Mouse (Mus musculus) adrenal gland, postnatal 14 days (tissue): Measurements from ENCODE around the gene Phospho1. TPM values are rescaled to one million over a fixed set of nuclear protein-coding genes. Genes with fewer than 3 reads are reported as not detected.
"Not testable (repeated sequence)": the region's sequence is repeated elsewhere in the genome, so short reads cannot be mapped to it uniquely, and the experiment has no call there.

ENCODE experiments used
- DNase-seq: peaks from one replicate; pipeline ENCODE4 v3.0.0; 2021; ENCODE audit warnings: mixed read lengths
- total RNA-seq: library from RNA; stranded (reverse); gene quantifications from 2 replicates; pipeline ENCODE4 v1.2.3, GENCODE M21; 2021

Gene Phospho1
- total RNA-seq, 1 experiment from 2014 or later = 312 TPM

GRCm38 (mm10) chr11:95861397-95861796, 37.1 kb downstream of the Phospho1 start:
- DNase-seq = no peak

DNA sequence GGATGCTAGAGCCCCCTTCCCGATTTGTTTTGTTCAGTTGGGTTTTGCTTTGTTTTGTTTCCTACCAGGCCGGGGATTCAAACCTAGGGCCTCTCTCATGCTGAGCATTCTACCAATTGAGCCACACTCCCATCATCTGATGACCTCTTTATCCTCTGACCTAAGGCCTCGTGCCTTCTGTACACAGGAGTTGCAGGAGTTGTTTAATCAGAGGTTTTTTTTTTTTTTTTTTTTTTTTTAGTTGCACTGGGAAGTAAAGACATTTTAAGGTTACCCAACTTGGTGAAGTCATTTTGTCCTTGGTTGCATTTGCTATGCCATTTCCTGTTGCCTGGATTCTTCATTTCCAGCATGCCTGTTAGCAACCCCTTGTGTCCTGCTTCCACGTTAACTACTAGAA, 45.1 kb downstream of the Phospho1 start:
- DNase-seq = no peak

GRCm38 (mm10) chr11:95869918-95870470, 45.7 kb downstream of the Phospho1 start:
- DNase-seq = no peak

- peak; percentile 44 for DNase-seq
Observed at GRCm38 (mm10) chr11:95875804-95876203, 51.5 kb downstream of the Phospho1 start.

DNA sequence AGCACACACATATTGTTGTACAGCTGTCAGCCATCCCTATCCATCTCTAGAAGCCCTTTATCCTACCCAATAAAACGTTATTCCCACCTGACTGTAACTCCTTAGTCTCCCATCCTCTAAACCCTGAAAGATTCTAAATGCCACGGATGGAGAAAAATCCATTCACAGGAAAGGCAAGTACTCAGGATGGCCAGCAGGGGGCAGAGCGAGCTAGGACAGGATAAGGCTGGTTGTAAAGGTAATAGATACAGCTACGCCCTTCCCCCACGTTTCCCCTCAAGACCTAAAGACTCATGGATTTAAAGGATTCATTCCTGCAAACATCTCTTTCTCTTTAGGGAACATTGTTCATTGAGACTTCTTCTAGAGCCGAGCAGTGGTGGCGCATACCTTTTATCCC, 52.0 kb downstream of the Phospho1 start:
- peak; percentile 84 for DNase-seq

- DNase-seq = not testable (repeated sequence)
Observed at GRCm38 (mm10) chr11:95879861-95880260, 55.6 kb downstream of the Phospho1 start.

Other genes starting within 250 kb of the Phospho1 start
- 5.6 and 14.3 TPM in 2 replicates for gene Ngfr, start 236.8 kb upstream of the Phospho1 start, total RNA-seq
- gene Phb, start 157.5 kb upstream of the Phospho1 start, total RNA-seq = 332 and 338 TPM in 2 replicates
- gene Zfp652, start 111.8 kb upstream of the Phospho1 start, total RNA-seq = 42.9 and 43.6 TPM in 2 replicates
- 0.82 and 1.2 TPM in 2 replicates for gene B130006D01Rik, start 100.9 kb upstream of the Phospho1 start, total RNA-seq
- gene Gngt2, start 12.7 kb downstream of the Phospho1 start, total RNA-seq = 30.3 and 31.4 TPM in 2 replicates
- gene Abi3, start 18.0 kb downstream of the Phospho1 start, total RNA-seq = 15.6 and 20.9 TPM in 2 replicates
- not detected in 2 replicates for gene B4galnt2, start 90.4 kb downstream of the Phospho1 start, total RNA-seq
- gene Igf2bp1, start 181.4 kb downstream of the Phospho1 start, total RNA-seq = 5.0 and 8.4 TPM in 2 replicates
- not detected in 2 replicates for gene Gip, start 200.0 kb downstream of the Phospho1 start, total RNA-seq
- gene Snf8, start 210.4 kb downstream of the Phospho1 start, total RNA-seq = 77.7 and 79.2 TPM in 2 replicates
- gene Ube2z, start 240.9 kb downstream of the Phospho1 start, total RNA-seq = 43.8 and 45.2 TPM in 2 replicates